Mouse (Mus musculus): ENCODE results near the gene Grhpr.
"Not testable (repeated sequence)": the region's sequence is repeated elsewhere in the genome, so short reads cannot be mapped to it uniquely, and the experiment has no call there.

The Grhpr gene

GRCm38 (mm10) chr4:44974331-44974730 lies 6.9 kb upstream of the Grhpr start:
- DNase-seq (ENCODE audit: low read depth, low spot score) = no peak

DNA sequence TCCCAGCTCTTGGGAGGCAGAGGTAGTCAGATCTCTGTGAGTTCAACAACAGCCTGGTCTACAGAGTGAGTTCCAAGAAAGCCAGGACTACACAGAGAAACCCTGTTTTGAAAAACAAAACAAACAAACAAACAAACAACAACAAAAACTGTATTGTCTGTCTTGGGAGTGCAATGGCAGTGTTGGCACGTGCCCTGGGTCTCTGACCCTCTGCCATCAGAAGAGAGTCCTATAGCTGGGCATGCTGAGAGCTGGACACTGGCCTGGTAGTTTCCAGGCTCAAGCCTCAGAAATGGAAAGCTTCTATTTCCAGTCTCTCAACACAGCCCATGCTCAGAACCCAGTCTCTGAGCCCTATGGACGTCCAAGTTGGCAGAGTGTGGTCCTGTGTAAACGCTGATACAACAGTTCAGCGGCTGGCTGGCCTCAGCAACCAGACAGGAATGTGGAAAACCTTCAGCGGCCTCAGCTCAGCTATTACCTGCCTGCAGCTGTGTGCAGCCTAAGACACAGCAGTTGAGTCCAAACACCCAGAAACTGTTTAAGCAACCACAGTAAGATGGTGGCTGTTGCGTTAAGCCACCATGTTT lies 5.1 kb upstream of the Grhpr start:
- no peak for DNase-seq (ENCODE audit: low read depth, low spot score)

DNA sequence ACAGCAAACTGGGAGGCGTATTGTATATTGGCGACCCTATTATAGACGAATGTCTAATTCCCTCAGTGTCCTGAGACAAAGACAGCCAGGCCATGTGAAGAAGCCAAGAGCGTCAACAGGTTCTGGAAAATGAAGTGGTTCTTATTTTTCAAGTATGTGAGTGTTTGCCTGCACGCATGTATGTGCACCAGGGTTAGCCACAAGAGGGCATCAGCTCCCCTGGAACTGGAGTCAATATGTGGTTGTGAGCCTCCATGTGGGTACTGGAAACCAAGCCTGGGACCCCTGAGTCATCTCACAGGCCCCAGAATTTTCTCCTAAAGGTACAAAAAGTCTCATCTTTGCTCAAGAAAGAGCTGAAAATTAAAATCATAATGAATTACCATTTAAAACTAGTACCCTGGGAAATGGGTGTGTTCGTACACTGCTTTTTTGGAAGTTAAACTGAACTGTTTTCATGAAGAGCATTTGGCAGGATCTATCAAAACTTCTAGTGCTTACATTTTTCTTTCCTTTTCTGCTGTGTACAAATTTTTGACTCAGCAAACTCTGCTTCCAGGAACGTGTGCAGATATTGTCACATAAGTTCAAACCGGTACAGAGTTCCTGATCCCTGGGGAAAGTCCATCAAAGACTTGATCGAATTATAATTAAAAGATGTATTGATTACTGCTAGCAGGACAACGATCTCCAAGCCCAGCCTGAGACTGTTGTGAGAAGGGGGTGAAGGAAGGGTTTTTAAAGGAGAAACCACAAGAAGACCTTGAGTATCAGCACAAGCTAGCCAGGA lies 4.1 kb upstream of the Grhpr start:
- DNase-seq (ENCODE audit: low read depth, low spot score) = no peak

DNA sequence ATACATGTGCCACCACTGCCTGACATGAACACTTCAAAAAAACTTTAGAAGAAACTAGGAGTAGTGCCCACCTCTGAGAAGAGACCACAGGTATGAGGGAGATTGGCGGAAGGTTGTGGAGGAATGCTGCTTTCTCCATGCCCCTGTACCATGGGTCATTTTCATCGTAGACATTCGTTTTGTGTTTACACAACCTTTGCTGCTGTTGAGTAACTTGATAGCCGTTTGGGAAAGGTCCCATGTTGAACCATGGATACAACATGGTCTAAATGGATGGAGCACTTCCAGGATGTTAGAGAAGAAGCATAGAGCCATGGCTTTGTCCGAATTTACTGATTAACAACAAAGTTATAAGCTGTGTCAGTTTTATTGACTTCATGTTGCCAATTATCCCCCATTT lies 3.0 kb upstream of the Grhpr start:
- DNase-seq (ENCODE audit: low read depth, low spot score) = no peak

DNA sequence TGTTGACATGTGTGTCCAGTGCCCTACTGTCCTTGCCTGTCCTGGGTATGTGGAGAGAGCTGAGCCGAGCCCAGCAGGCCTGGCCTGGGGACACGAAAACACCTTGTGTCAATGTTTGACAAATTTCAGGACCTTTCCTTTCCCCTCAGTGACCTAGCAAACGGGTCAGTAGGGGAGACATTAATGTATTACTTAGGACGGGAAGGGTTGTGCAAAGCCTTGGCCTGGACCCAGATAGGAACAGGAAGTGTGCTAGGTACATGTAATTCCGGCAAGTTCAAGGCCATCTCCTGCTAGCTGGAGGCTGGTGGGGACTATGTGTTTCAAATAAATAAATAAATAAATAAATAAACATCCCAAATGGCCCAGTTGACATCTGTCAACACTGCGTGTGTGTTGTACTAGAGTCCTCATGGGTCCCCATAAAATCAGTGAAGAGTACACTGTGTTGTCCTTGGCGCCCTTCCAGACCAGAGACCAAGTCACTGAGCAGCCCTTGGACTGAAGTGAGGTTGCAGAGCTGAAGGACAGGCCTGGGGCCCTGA lies 1.3 kb upstream of the Grhpr start:
- no peak for DNase-seq (ENCODE audit: low read depth, low spot score)

DNA sequence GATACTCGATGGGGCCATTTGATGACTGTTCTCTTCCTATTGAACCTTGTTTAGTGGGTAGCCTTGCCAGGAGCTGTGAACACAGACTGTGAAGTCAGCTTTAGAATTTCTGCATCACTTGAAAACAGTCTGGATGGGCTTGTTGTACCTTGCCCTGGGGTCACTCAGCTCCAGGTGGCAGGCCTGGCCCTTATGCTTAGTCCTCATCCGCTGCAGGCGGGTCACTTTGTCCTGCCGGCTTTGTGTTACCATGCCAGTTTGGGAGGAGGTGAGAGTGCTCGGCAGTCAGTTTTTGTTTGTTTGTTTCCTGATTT lies 736 bp downstream of the Grhpr start:
- DNase-seq (ENCODE audit: low read depth, low spot score) = no peak

- no peak for DNase-seq (ENCODE audit: low read depth, low spot score)
Measured at GRCm38 (mm10) chr4:44982440-44983130, 1.4 kb downstream of the Grhpr start.

- no peak for DNase-seq (ENCODE audit: low read depth, low spot score)
Measured at GRCm38 (mm10) chr4:44983131-44983740, 2.0 kb downstream of the Grhpr start.

DNA sequence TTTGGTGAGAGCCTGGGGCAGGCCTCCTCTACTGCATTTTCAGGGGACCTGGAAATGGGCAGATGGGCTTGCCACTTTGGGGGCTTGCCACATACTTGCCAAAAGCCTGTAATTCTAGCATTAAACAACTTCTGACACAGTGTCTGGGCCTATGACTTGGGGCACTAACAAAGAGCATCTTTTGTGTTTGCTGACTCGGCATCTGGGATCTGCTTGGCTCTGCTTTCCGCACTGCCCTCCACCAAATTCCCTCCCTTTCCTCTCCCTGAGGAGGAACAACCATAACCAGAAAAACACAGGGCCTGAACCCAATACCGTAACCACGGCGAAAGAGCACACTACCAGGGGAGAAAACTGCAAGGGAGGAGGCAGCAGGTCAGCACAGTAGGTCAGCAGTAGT lies 9.4 kb downstream of the Grhpr start:
- DNase-seq (ENCODE audit: low read depth, low spot score) = no peak

- not testable (repeated sequence) for DNase-seq (ENCODE audit: low read depth, low spot score)
Measured at GRCm38 (mm10) chr4:44992330-44992729, 11.1 kb downstream of the Grhpr start.

DNA sequence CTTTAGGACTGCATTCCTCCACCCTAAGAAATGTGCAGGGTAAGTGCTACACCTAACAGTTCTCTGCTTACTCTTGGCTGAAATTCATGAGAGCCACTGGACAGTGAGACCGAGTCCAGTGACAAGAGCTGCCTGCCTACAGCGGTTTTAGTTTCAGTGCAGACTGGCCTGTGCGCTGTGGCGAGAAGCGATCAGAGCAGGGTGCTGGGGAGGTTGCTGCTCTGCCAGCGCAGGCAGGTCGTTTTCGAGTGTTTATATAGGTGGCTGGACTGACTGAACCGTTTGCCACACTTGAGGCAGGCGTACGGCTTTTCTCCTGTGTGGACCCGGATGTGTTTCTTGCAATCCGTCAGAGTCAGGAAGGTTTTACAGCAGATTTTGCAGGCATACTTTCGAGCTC lies 12.0 kb downstream of the Grhpr start:
- not testable (repeated sequence) for DNase-seq (ENCODE audit: low read depth, low spot score)

- DNase-seq (ENCODE audit: low read depth, low spot score) = no peak
Measured at GRCm38 (mm10) chr4:44993847-44994246, 12.7 kb downstream of the Grhpr start.

- DNase-seq (ENCODE audit: low read depth, low spot score) = no peak
Measured at GRCm38 (mm10) chr4:44994776-44995175, 13.6 kb downstream of the Grhpr start.

- no peak for DNase-seq (ENCODE audit: low read depth, low spot score)
Measured at GRCm38 (mm10) chr4:44998071-44998470, 16.9 kb downstream of the Grhpr start.

DNA sequence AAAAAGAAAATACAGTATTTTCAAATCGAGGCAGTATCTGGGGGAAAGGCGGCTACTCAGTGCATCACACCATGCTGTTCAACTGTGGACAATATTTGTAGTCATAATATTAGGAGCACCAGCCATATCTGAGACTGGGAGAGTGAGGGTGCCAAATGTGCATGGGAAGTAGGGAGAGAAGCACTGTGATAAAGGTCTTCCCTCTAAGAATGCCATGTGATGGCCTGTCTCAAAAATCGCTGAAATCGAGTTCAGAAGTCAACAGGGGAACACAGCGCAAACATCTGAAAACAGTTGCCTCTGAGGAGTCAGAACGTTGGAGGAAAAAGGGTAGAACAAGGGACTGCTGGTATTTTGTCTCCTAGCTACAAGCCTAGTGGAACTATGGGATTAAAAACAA lies 18.8 kb downstream of the Grhpr start:
- DNase-seq (ENCODE audit: low read depth, low spot score) = no peak

GRCm38 (mm10) chr4:45005452-45005851 lies 24.3 kb downstream of the Grhpr start:
- DNase-seq (ENCODE audit: low read depth, low spot score) = no peak

DNA sequence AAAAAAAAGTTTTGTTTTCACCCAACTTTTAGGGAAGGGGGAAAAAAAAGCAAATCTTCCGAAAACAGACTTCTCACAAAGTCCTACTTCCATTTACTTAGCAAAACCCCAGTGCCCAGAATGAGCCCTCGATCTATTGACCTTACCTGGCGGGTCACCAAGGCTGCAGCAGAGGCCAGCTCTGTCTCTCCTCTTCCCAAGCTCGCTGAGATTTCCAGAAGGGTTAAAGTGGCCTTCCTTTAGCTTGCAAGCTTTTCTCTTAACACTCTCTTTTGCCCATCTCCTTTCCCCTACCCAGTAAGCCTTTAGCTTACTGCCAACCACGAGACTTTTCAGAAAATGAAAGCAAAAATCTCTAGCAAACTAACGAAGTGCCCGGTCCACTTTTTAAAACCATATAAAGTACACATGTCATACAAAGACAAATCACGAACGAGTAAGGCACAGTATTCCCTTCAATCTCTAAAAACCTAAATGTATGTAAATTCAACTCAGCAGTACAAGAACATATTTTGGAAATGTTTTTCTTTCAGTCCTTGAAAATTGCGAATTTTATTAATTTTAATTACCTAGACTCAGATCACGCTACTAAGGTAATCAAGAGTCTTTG lies 29.7 kb downstream of the Grhpr start:
- no peak for DNase-seq (ENCODE audit: low read depth, low spot score)

DNA sequence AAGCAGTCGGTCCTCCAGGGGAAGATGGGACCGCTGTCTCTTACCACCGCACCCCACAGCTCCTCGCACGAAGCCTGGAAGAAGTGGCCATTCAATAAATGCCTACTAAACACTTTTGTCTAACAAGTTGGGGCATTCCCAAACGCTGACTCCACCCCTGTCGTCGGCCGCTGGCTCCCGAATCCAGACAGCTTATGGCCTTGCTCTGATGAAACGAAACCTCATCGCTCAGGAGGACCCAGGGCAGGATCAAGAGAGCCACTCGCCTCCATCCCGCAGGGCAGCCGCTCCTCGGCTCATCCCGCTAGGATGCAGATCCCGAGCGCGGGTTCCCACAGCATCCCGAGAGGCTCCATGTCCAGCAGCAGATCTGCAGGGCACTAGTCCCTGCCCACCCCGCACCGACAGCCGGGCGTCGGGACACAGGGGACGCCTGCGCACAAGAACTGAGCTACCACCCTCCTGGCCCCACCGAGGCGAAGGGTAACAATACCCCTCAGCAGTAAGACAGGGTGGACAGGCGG lies 30.4 kb downstream of the Grhpr start:
- peak; percentile 12 for DNase-seq (ENCODE audit: low read depth, low spot score)

DNA sequence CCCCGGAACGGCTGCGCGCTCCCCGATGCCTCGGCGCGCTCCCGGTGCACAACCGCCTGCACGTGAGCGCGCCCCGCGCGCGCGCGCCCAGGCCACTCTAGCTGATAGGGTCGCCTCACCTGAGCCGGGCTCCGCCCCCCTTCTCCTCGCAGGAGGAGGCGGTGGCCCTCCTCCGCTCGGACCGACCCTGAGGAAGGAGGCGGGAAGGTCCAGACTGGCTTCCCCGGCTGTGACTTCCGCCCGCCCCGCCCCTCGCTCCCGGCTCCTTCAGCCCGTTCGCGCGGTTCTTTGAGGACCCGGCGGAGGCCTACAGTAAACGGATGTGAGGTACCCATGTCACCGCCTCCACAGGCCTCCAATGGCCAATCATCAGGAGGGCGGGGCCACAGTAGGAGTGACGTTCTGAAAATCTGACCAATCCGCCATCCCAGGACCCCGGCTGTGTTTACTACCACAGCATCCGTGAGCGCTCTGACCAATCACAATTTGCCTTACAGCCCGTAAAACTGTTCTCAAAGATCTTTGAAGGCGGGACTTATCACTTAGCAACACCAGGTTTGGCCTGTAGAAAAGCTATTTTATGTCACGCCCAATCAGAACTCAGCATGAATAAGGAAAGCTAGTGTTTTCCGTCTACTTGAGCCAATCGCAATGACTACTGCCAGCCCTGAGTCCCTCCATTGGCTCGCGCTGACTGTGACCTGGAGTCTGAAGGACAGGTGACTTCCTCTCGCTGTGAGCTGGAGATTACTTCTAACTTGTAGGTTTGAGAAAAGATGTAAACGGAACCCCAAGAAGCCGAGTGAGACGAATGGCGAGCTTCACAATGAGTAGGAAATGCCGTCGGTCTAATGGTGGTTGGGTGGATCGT lies 31.1 kb downstream of the Grhpr start, which contains the start of gene Zbtb5:
TSS of gene Zbtb5 (minus strand) at position 308 of the 871 bp plus-strand sequence.
- peak; percentile 100 for DNase-seq (ENCODE audit: low read depth, low spot score)

GRCm38 (mm10) chr4:45013031-45013431 lies 31.8 kb downstream of the Grhpr start:
- no peak for DNase-seq (ENCODE audit: low read depth, low spot score)

GRCm38 (mm10) chr4:45013537-45013936 lies 32.3 kb downstream of the Grhpr start:
- DNase-seq (ENCODE audit: low read depth, low spot score) = no peak
